Mouse (Mus musculus) gastrocnemius, adult 8-10 months (tissue): ENCODE measurements around the gene Gm20547. TPM values are rescaled to one million over a fixed set of nuclear protein-coding genes. Genes with fewer than 3 reads are reported as not detected.
"Not testable (repeated sequence)": the region's sequence is repeated elsewhere in the genome, so short reads cannot be mapped to it uniquely, and the experiment has no call there.

Experiments used
- DNase-seq, 2 experiments: peaks; one replicate each; pipeline ENCODE4 v3.0.0; 2022; ENCODE audit warnings: low spot score in 2 of 2
- total RNA-seq, 4 experiments: library from RNA; stranded (reverse); gene quantifications; 2 replicates each; pipeline ENCODE4 v1.2.4; 2022

Gm20547 gene
- total RNA-seq, 4 experiments from 2014 or later, result not detected

DNA sequence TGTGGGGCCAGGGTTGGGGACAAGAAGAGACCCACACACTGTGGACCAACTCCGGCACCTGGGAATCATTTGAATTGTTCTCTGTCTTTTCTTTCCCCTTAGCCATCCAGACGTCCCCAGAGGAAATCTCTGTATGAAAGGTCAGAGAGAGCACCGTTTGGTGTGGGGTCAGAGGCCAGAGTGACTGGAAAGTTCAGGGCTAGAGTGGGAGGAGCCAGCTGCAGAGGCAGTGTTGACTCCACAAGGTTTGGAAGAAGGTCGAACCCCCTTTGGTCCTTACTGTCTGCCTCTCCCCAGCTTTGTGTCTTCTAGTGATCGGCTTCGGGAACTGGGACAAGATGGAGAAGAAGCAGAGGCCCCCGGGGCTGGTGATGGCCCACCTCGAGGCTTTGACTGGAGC, 28.3 kb downstream of the Gm20547 start:
- no peak for DNase-seq

DNA sequence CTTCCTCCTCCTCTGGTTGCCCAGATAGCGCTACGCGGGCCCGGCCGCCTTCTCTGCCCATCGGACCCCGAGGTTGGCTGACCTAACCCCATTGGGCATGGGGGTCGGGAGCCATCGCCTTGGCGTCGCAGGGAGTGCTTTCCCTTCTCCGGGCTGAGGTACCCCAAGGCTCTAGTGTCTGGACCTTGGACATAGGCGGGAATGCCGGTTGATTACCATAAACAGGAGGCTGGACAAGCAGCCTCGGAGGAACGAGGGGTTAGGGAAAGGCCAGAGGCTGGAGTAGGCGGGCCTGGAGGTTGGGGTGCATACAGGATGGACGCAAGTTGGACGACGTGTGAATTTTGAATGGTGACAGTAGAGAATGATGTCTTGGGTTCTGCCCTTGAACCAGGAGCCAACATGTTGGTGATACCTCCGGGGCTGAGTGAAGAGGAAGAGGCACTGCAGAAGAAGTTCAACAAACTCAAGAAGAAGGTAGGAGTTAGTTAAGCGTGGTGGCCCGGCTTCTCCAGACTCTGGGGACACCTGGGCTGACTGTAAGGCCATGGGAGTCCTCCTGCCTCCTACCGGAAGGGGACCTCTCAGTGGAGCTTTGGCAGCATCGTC, 31.2 kb downstream of the Gm20547 start:
- no peak for DNase-seq

DNA sequence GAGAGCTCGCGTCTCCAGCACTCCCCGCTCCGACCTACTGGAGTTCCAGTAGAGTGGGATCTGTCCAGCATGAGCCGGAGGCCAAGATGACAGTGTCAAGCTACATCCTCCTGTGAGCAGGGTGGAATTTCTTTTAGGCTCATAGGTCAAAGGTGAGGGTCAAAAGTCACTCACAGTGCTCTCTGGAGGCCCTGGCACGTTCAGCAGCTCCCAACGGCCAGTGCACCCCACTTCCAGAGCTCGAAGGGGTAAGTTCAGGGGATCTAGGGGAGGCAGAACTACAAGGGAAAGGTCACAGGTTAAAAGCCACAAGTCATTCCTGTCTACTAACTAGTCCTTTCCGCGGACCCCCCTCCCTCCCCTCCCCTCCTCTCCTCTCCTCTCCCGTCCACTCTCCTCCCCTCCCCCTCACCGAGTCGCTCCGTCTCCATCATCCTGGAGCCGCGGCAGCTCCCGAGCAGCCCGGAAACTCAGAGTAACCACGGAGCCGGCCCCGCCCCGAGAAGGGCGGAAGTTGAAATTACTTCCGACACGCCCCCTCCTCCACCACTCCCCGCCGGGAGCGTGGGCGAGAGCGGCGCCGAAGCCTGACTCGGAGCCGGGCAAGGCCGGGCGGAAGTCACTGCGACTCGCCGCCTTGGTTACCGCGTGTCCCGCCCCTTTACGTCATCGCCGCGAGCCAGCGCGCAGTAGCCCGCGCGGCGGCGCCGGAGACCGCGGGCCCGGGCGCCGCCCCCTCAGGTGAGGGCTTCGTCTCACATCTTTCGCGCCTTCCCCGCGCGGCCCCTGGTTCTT, 31.9 kb downstream of the Gm20547 start, which contains the start of the genes Skiv2l and Nelfe:
Gene Skiv2l (minus strand): TSS at position 489 of the 795 bp plus-strand sequence.
Gene Nelfe (plus strand): TSS at position 670 of the 795 bp plus-strand sequence.
- DNase-seq, result peak; percentile 95 to 96

DNA sequence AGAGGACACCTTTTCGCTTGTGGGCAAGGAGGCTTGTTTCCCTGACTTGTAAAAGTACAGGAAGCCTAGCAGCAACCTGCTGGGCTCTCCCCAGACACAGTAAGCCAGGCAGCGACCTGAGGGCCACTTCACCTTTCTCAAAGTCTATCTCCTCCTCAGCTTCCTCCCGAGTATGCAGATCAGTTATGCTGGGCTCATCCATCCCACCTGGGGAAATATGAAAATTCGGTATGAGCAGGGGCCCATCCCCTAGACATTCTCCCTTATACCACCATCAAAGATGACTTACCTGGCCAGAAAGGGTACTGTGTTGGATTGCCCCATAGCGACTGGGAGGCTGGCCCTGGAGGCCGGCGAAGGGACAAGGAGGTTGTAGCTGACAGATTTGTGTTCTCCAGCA, 34.2 kb downstream of the Gm20547 start:
- DNase-seq, result no peak

DNA sequence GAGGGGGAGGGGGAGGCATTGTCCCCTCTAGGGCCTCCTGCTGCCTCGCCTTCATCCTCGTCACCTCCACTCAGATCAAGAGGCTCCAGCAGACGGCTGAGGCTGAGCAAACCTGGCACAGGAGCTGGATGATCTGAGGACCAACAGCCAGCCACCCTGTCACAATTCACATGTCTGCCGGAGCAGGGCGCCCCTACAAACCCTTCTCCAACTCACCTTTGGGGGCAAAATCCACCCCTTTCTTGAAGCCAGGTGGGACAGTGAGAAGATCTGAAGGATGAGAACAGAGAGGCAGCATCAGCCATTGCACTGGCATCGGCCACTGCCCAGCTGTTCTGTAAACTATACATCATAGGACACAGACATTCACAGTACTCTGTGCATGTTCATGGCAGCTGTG, 34.6 kb downstream of the Gm20547 start:
- no peak for DNase-seq

DNA sequence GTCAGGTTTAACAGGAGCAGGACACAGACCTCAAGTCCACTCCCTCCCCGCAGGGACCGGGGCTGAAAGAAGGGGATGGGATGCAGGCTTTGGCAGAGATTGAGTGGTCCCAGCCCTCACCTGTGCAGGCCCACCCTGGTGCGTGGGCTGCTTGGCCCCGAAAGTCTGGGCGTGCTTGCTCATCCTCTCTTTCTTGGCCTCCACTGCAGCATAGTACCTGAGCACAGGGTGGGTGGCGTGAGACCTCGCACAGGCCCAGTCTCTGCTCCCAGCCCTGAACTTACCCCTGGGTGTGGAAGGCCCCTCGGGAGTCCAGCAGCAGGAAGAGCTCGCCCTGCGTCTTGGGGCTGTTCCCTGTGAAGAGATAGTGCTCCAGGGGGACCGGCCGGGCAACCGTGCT, 37.0 kb downstream of the Gm20547 start:
- DNase-seq, result no peak

DNA sequence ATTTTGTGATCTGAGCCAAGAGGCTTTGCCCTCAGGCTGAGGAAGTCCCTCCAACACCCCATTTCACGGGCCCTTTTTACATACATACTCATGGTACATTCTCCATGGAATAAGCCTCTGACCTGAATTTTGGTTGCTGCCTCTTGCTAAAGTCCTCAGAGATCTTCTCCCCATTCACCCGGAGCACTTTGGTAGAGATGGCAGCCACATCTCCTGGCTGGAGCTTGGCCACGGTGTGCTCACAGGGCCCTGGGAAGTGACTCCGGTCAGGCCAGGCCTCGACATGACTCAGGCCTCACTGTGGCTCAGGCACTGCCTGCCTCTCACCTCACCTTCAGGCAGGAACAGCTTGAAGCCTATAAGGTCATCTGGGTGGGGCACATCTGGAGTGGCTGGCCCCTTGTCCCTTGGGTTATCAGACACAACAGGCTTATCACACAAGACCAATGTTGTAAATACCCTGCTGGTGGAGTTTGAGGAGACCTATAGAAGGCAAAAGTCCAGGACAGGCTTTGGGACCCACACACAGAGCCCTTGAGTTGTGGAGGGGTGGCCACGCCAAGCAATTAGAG, 41.0 kb downstream of the Gm20547 start:
- DNase-seq, result no peak

DNA sequence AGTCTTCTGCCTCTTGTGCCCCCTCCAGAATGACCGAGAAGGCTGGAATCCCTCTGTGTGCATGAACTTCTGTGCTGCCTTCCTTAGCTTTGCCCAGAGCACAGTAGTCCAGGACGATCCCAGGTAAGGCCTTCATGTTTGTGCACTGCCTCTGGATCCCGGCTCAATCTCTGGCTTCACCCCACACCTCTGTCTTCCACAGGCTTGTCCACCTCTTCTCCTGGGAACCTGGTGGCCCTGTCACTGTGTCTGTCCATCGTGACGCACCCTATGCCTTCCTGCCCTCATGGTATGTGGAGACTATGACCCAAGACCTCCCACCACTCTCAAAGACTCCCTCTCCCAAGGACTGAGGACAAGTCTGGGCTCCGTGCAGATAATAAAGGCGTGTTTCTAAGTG, 43.1 kb downstream of the Gm20547 start:
- DNase-seq, result no peak

DNA sequence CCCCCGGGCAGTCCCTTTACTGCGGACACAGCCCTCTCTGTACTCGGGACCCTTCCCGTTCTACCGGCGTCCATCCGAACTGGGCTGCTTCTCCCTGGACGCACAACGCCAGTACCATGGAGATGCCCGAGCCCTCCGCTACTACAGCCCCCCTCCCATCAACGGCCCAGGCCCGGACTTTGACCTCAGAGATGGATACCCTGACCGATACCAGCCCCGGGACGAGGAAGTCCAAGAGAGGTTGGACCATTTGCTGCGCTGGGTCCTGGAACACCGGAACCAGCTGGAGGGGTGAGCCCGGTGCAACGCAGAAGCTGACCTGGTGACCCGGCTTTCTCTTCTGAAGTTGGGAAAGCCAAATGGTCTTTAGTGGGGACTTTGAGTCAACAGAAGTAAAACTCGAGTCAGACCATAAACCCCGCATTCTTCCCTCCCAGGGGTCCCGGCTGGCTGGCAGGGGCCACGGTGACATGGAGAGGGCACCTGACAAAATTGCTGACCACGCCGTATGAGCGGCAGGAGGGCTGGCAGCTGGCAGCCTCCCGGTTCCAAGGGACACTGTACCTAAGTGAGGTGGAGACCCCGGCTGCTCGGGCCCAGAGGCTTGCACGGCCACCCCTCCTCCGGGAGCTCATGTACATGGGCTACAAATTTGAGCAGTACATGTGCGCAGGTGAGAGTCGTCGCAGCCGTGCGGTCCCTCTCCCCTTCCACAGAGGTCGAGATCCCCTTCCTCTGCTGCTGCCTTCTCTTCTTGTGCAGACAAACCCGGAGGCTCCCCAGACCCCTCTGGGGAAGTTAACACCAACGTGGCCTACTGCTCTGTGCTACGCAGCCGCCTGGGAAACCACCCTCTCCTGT, 44.1 kb downstream of the Gm20547 start:
- no peak for DNase-seq

DNA sequence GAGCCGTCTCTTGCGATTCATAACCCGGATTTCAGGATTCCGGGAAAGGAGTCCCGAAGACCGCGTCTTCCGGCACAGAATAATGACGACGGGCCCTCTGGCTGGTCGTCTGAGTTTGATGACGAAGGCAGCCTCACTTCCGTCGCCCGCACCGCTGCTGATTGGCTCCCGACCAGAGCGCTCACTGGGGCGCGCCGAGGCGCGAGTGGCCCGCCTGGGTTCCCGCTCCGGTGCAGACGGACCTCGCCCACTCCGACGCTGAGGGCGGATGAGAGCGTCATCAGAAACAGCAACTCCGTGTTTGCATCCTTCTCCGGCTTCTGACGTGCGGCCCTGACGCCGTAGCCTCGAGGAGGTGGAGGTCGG, 45.0 kb downstream of the Gm20547 start, which contains the start of the genes Stk19 and Dxo:
Gene Stk19 (minus strand): TSS at position 90 of the 366 bp plus-strand sequence.
Gene Dxo (plus strand): TSS at position 164 of the 366 bp plus-strand sequence.
- peak; percentile 82 to 88 for DNase-seq

DNA sequence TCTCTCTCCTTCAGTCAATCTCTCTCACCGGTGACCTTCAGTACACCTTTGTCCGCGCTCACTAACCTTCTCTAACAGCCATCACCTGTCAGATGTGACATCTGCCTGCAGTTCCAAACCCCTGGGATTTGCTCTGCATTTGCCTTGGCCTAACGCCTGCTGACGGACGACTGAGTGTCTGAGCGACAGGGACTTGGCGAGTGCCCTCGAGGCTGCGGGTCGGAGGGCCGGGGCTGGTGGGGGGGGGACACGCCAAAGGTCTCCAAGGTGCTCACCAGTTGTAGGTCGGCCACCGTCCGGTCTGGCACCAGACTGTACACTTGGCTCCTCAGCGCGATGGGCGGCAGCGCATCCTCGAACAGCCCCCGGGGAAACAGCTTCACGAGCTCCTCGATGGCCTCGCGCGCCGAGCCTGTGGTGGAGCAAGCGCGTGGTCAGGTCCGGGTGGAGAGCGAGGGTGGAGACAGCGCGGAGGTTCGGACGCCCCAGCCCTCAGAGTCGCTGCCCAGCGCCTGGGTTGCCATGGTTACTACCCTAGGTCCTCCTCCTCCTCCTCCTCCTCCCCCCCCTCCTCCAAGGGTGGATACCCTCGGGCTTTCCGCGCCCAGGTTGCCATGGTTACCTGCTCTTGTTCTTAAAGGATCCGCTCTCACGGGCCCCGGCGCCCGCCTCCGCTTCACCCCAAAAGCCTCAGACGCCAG, 45.5 kb downstream of the Gm20547 start:
- DNase-seq, result no peak

DNA sequence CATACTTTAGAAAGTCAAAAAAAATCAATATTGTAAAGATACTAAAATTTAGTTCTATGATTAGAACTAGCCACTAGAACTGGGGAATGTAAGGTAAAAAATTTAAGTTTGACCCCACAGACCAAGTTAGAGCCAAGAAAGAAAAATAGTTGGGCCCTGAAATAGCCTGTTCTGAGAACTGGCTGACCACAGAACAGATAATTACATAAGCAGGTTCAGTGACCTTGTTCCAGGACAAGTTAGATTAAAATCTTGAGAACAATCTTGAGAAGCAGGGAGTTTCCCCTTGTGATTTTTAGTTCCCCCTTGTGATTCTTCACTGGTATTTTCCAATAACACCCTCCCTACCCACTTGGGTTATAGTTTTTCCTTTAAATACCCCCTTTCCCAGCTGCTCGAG, 51.1 kb downstream of the Gm20547 start:
- DNase-seq, result not testable (repeated sequence)

DNA sequence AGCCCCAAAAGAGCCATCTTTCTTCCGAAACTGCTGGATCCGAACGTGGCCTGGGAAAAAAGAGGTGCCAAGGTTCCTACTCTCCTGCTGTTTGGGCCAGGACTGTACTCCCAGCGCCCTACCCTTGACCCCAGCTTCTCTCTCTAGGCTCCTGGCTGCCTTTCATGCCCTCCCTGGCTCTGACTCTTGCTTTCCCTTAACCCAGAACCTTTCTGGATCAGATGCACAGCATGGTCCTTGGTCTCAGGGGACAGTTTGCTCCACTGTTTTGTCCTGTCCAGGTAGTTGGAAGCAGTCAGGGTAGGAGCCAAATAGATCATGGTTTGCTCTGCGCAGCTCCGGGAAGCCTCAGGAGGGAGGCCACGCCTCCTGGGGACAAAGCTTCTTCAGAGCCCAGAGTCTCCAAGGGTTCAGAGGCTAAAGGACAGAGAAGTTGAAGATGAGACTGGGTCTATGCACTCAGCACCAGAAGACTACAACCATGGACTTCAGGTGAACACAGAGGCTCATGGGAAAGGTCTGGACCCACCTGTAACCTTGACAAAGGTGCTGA, 66.9 kb downstream of the Gm20547 start:
- DNase-seq, result no peak

DNA sequence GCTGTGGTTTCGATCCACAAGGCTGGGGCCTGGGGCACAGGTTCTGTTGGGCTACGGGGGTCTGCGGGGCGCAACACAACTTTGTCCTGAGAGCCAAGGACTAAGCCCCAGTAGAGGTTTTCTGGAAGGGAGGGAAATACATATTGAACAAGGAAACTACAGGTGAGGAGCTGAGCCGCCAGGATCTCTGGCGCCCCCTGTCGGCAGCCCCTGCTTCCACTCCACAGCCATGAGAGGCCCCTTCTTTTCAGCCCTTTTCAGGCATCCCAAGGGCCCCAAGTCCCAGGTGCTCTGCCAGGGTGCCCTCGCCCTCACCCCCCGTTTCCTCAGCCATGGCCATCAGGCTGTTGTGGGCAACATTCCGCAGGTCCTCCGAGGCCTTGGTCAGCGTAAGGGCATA, 68.1 kb downstream of the Gm20547 start:
- not testable (repeated sequence) for DNase-seq

DNA sequence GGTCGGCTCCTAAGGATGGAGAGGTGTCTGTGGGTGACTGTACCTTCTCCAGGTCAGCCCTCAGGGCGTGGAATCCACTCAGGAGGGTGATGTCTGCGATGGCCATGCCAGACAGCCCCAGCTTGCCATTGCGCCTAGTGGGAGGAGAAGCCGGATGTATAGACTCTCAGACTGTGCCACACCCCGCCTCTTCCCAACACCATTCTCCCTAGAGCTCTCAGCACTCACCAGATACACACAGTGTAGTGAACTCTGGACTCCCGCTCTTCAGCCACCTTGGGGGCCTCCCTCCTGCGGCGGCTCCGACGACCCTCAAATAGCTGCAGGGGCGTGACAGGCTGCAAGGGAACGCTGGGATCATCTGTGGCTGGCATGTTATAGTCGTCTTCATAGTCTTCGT, 70.6 kb downstream of the Gm20547 start:
- no peak for DNase-seq

DNA sequence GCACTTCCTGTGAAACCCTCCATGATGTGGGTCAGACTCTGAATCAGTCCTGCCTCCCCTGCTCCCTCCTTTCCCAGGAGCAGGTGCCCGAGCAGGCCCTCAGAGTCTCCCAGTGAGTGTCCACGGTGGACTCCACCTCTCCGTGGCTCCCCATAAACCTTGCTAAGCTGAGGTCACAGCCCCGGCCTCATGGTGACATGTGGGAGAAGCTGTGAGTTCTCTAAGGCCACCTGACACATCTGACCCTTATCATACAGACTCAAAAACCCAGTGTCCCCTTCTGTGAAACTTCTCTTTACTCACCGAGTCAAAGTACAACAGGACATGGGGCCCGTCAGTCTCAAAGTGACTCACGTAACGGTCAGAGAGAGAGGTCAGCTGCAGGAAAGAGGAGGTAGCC, 71.0 kb downstream of the Gm20547 start:
- not testable (repeated sequence) for DNase-seq

DNA sequence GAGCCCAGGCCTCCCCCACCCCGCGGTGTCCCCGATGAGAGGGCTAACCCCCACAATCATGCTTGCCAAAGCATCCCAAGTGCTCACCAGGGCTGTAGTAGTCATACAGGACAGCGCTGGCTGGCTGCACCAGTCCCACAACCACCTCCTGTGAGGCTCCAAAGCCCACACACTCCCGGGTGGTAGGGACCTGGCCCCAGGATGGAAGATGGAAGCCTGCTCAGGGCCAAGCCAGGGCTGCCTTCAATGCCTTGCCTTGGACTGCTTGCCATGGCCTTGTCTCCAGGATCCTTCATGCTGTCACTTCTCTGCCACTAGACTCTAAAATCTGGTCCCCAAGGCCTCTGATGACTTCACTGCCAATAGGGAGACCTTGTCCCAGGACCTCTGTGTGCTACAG, 71.4 kb downstream of the Gm20547 start:
- not testable (repeated sequence) for DNase-seq

DNA sequence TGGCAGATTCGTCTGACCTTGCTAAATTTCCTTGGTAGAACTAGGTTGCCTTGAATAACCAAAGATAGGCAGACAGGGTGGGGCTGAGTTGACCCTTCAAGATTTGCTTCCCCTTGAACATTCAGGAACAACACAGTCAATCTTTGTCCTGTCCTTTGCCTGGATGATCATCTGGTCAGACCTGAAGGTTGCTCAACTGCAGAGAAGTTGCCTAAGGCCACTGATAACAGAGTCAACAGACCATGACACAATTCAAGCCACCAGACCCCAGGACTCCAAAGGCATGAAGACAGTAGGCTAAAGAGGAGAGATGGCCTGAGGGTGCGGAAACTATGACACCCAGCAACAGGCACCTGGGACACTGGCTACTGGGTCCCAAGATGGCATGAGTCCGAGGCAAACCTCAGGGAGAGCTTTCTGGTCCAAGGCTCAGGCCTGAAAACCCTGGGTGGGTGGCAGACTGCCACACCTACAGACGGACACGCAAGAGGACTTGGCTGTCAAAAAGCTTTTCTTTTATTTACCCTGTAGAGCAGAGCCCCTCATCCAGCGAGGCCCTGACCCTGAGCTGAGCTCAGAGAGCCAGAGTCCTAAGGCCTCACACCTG, 73.1 kb downstream of the Gm20547 start:
- DNase-seq, result no peak

DNA sequence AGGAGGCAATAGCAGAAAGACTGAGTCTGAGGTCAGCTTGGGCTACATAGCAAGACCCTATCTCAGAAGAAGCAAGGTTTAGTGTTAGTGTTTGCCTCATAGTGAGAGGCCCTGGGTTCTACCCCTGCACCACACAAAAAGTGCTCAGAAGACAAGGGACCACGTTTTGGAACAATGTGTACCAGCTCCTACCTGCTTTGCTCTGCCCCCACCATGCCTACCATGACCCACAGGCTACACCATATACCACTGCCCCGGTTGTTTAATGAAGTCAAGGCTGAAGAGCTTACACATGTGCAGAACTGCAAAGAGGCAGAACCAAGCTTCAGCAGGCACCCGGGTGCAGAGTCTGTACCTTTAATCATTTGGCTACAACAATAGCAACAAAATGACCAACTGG, 74.7 kb downstream of the Gm20547 start:
- no peak for DNase-seq
